Mouse (Mus musculus) ZHBTc4 (cell line): Measurements from ENCODE around the gene Ulk2.

ENCODE experiments used
- DNase-seq: peaks from one replicate; pipeline ENCODE4 v3.0.0-alpha.2; 2011; ENCODE audit warnings: low read depth, low spot score

Gene Ulk2

DNA sequence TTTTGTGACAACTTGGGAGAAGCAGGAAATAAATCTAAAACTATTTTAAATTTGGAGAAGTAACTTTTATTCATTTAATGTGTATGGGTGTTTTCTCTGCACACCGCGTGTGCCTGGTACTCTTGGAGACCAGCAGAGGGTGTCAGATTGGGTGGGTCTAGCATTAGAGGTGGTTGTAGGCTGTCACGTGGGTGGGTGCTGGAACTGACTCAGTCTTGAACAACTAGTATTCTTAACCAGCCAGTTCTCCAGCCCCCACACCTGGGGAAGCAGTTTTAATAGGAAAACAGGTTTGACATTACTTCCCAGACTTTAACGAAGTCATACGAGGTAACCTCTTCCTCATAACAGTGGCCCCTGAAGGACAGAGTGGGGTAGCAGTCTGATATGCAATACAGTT is 94.4 kb downstream of the Ulk2 start:
- peak; percentile 82 for DNase-seq

GRCm38 (mm10) chr11:61757151-61757550 is 97.7 kb downstream of the Ulk2 start:
- DNase-seq = no peak

- peak; percentile 60 for DNase-seq
Observed at GRCm38 (mm10) chr11:61751612-61752011, 103.3 kb downstream of the Ulk2 start.

- DNase-seq = no peak
Observed at GRCm38 (mm10) chr11:61747161-61747560, 107.7 kb downstream of the Ulk2 start.

- DNase-seq = peak; percentile 20
Observed at GRCm38 (mm10) chr11:61745781-61746180, 109.1 kb downstream of the Ulk2 start.

DNA sequence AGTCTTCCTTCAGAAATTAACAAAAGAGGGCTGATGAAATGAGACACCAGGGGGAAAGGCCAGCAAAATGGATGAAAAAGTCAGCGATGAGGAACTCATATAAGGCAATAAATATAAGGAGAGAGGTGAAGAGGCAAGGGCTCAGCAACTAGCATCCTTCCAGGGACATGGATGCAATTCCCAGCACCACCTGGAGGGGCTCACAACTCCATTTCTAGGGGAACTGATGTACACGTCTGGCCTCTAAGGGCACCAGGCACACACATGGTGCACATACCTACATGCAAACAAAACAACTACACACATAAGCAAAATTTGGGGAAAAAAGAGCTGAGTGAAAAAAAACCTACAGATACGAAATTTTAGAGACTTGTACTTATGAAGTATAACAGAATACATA is 110.4 kb downstream of the Ulk2 start:
- DNase-seq = peak; percentile 58

GRCm38 (mm10) chr11:61743768-61744167 is 111.1 kb downstream of the Ulk2 start:
- DNase-seq = no peak

GRCm38 (mm10) chr11:61740500-61740899 is 114.4 kb downstream of the Ulk2 start:
- peak; percentile 54 for DNase-seq

- no peak for DNase-seq
Observed at GRCm38 (mm10) chr11:61737290-61737689, 117.6 kb downstream of the Ulk2 start.

GRCm38 (mm10) chr11:61732672-61733071 is 122.2 kb downstream of the Ulk2 start:
- DNase-seq = no peak

DNA sequence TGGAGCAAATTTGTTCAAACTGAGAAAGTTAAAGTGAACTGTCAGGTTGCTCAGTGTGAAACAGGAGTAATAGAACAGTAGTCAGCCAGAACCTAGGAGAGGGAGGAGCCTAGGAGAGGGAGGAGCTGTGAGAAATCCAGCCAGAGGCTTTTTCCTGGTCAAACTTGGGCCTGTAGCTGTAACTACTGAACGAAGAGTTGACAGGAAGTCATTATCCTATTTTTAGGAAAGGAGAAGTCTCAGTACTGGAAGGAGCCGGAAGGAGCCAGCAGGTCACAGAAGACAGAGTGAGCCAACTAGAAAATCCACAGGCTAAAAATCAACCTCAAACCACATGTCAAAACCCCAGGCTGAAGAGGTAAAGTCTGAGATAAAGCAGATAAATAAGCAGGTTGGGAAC is 126.8 kb downstream of the Ulk2 start:
- peak; percentile 13 for DNase-seq
